Mouse (Mus musculus): ENCODE data around the gene Stard13. TPM values are rescaled to one million over a fixed set of nuclear protein-coding genes. Genes with fewer than 3 reads are reported as not detected.

Gene Stard13
- polyA plus RNA-seq, 1 experiment = 1.4 TPM

GRCm38 (mm10) chr5:151028906-151029305, 204.7 kb downstream of the Stard13 start:
- no peak for TF ChIP-seq POLR2A (IDR thresholded peaks at IDR 0.05; ENCODE audit: low read depth, low read length)
- WGBS = 77% methylated on average over 6 of the region's 6 CpGs
- Histone ChIP-seq H3K4me1 (ENCODE audit: control insufficient read depth, insufficient read depth, insufficient read length) (no peaks in the 10 kb centered on the region), H3K36me3 (ENCODE audit: control insufficient read depth, insufficient read depth, low read length) (no peaks in the 10 kb centered on the region), H3K27me3 (ENCODE audit: control insufficient read depth, insufficient read depth, low read length) (no peaks in the 10 kb centered on the region), H3K4me3 (ENCODE audit: extremely low read depth, insufficient read depth, insufficient read length) (no peak overlapping the region), H3K27ac (ENCODE audit: insufficient read depth, low read length) (no peak overlapping the region)
- no peak for DNase-seq (ENCODE audit: low read depth in 1 of 2, low spot score in 2 of 2)

GRCm38 (mm10) chr5:151027171-151027570, 206.5 kb downstream of the Stard13 start:
- Histone ChIP-seq H3K27me3 (ENCODE audit: control insufficient read depth, insufficient read depth, low read length) (no peaks in the 10 kb centered on the region), H3K4me1 (ENCODE audit: control insufficient read depth, insufficient read depth, insufficient read length) (no peaks in the 10 kb centered on the region), H3K36me3 (ENCODE audit: control insufficient read depth, insufficient read depth, low read length) (no peaks in the 10 kb centered on the region), H3K4me3 (ENCODE audit: extremely low read depth, insufficient read depth, insufficient read length) (no peak overlapping the region), H3K27ac (ENCODE audit: insufficient read depth, low read length) (no peak overlapping the region)
- TF ChIP-seq POLR2A (IDR thresholded peaks at IDR 0.05; ENCODE audit: low read depth, low read length) = no peak
- no peak for TF ChIP-seq CTCF (IDR thresholded peaks at IDR 0.05; ENCODE audit: extremely low read depth, insufficient read depth, insufficient read length, insufficient replicate concordance)
- DNase-seq (ENCODE audit: low read depth in 1 of 2, low spot score in 2 of 2) = no peak
- WGBS = 82% methylated on average over 7 of the region's 7 CpGs

DNA sequence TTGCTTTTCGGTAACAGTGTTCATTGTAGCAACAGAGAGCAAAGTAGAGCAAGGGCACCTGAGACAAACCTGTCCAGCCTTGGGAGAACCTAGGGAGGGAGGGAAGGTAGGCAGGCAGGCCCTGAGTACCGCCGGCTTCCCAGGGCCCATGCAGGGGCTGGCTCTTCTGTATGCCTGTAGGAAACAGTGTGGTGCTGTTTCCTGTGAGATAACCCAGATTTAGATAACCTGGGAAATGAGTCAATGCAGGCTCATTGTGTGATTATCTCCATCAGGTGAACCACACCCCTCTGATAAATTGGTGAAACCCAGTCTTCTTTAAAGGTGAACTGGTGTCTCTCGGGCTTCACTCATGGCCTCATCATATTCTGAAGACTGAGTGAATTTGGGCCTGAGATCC, 207.6 kb downstream of the Stard13 start:
- no peak overlapping the region for H3K27ac ChIP-seq (ENCODE audit: insufficient read depth, low read length)
- DNase-seq (ENCODE audit: low read depth in 1 of 2, low spot score in 2 of 2) = no peak
- TF ChIP-seq POLR2A (IDR thresholded peaks at IDR 0.05; ENCODE audit: low read depth, low read length) (no peak), CTCF (IDR thresholded peaks at IDR 0.05; ENCODE audit: extremely low read depth, insufficient read depth, insufficient read length, insufficient replicate concordance) (no peak)
- H3K4me3 ChIP-seq (ENCODE audit: extremely low read depth, insufficient read depth, insufficient read length) = no peak overlapping the region
- H3K27me3 ChIP-seq (ENCODE audit: control insufficient read depth, insufficient read depth, low read length) = no peaks in the 10 kb centered on the region
- H3K4me1 ChIP-seq (ENCODE audit: control insufficient read depth, insufficient read depth, insufficient read length) = no peaks in the 10 kb centered on the region
- H3K36me3 ChIP-seq (ENCODE audit: control insufficient read depth, insufficient read depth, low read length) = no peaks in the 10 kb centered on the region
- whole genome bisulfite sequencing = 78% methylated on average over 4 of the region's 4 CpGs

- H3K27ac ChIP-seq (ENCODE audit: insufficient read depth, low read length) = no peak overlapping the region
- H3K4me3 ChIP-seq (ENCODE audit: extremely low read depth, insufficient read depth, insufficient read length) = no peak overlapping the region
- H3K36me3 ChIP-seq (ENCODE audit: control insufficient read depth, insufficient read depth, low read length) = no peaks in the 10 kb centered on the region
- no peak for DNase-seq (ENCODE audit: low read depth in 1 of 2, low spot score in 2 of 2)
- no peaks in the 10 kb centered on the region for H3K4me1 ChIP-seq (ENCODE audit: control insufficient read depth, insufficient read depth, insufficient read length)
- no peaks in the 10 kb centered on the region for H3K27me3 ChIP-seq (ENCODE audit: control insufficient read depth, insufficient read depth, low read length)
- 88% methylated on average over 2 of the region's 2 CpGs for WGBS
- no peak for TF ChIP-seq CTCF (IDR thresholded peaks at IDR 0.05; ENCODE audit: extremely low read depth, insufficient read depth, insufficient read length, insufficient replicate concordance)
- no peak for TF ChIP-seq POLR2A (IDR thresholded peaks at IDR 0.05; ENCODE audit: low read depth, low read length)
Measured at GRCm38 (mm10) chr5:151024483-151024882, 209.2 kb downstream of the Stard13 start.

GRCm38 (mm10) chr5:151023461-151023860, 210.2 kb downstream of the Stard13 start:
- H3K36me3 ChIP-seq (ENCODE audit: control insufficient read depth, insufficient read depth, low read length) = no peaks in the 10 kb centered on the region
- H3K4me3 ChIP-seq (ENCODE audit: extremely low read depth, insufficient read depth, insufficient read length) = no peak overlapping the region
- H3K27ac ChIP-seq (ENCODE audit: insufficient read depth, low read length) = no peak overlapping the region
- no peak for DNase-seq (ENCODE audit: low read depth in 1 of 2, low spot score in 2 of 2)
- whole genome bisulfite sequencing = 77% methylated on average over 8 of the region's 8 CpGs
- TF ChIP-seq CTCF (IDR thresholded peaks at IDR 0.05; ENCODE audit: extremely low read depth, insufficient read depth, insufficient read length, insufficient replicate concordance) (no peak), POLR2A (IDR thresholded peaks at IDR 0.05; ENCODE audit: low read depth, low read length) (no peak)
- H3K4me1 ChIP-seq (ENCODE audit: control insufficient read depth, insufficient read depth, insufficient read length) = no peaks in the 10 kb centered on the region
- no peaks in the 10 kb centered on the region for H3K27me3 ChIP-seq (ENCODE audit: control insufficient read depth, insufficient read depth, low read length)

DNA sequence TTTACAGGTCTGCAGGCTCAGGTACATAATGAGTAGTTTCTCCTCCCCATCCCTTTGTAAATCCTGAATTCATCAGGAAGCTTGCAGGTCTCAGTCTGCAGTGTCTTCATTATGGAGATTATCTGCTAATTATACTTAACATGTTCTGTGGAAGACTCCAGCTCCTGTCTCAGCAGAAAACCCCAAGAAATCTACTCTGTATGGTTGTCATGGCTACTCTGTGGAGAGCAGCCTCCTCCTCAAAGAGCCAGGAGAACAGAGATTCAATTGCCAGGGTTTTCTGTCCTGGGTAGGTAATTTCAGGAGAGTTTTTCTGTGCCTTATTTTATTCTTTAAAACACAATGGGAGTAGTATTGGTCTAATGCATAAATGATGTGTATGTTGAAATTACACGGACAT, 210.7 kb downstream of the Stard13 start:
- Histone ChIP-seq H3K36me3 (ENCODE audit: control insufficient read depth, insufficient read depth, low read length) (no peaks in the 10 kb centered on the region), H3K27me3 (ENCODE audit: control insufficient read depth, insufficient read depth, low read length) (no peaks in the 10 kb centered on the region), H3K4me1 (ENCODE audit: control insufficient read depth, insufficient read depth, insufficient read length) (no peaks in the 10 kb centered on the region), H3K4me3 (ENCODE audit: extremely low read depth, insufficient read depth, insufficient read length) (no peak overlapping the region), H3K27ac (ENCODE audit: insufficient read depth, low read length) (no peak overlapping the region)
- DNase-seq (ENCODE audit: low read depth in 1 of 2, low spot score in 2 of 2) = no peak
- no peak for TF ChIP-seq POLR2A (IDR thresholded peaks at IDR 0.05; ENCODE audit: low read depth, low read length)
- TF ChIP-seq CTCF (IDR thresholded peaks at IDR 0.05; ENCODE audit: extremely low read depth, insufficient read depth, insufficient read length, insufficient replicate concordance) = no peak
- WGBS = 83% methylated on average over 1 of the region's 1 CpGs

DNA sequence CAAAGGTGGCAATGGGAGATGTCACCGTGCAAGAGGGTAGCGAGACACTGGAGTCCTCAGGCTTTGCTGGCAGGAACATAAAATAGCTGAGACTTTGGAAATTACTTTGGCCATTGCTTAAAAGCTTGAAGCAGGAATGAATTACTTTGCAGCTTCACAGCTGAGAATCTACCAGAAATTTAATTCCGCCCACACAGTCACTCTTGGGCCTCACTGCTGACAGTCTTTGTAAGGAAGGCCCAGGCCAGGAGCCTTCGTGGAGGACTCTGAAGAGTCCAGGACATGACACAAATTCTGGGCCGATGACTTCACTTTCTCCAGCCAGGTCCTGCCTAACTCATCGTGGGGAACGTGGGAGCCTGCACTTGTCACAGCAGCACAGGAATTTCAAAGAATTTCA, 211.6 kb downstream of the Stard13 start:
- TF ChIP-seq CTCF (IDR thresholded peaks at IDR 0.05; ENCODE audit: extremely low read depth, insufficient read depth, insufficient read length, insufficient replicate concordance) = no peak
- TF ChIP-seq POLR2A (IDR thresholded peaks at IDR 0.05; ENCODE audit: low read depth, low read length) = no peak
- WGBS = 85% methylated on average over 7 of the region's 7 CpGs
- no peak overlapping the region for H3K4me3 ChIP-seq (ENCODE audit: extremely low read depth, insufficient read depth, insufficient read length)
- H3K4me1 ChIP-seq (ENCODE audit: control insufficient read depth, insufficient read depth, insufficient read length) = no peaks in the 10 kb centered on the region
- no peak overlapping the region for H3K27ac ChIP-seq (ENCODE audit: insufficient read depth, low read length)
- H3K36me3 ChIP-seq (ENCODE audit: control insufficient read depth, insufficient read depth, low read length) = no peaks in the 10 kb centered on the region
- H3K27me3 ChIP-seq (ENCODE audit: control insufficient read depth, insufficient read depth, low read length) = no peaks in the 10 kb centered on the region
- no peak for DNase-seq (ENCODE audit: low read depth in 1 of 2, low spot score in 2 of 2)
